Mouse (Mus musculus) Patski (cell line): ENCODE data around the gene Olfr1358. TPM values are rescaled to one million over a fixed set of nuclear protein-coding genes. Genes with fewer than 3 reads are reported as not detected.
A peak's percentile ranks its signal among the peaks of the same experiment; 100 is the strongest.
"Not testable (repeated sequence)": the region's sequence is repeated elsewhere in the genome, so short reads cannot be mapped to it uniquely, and the experiment has no call there.

Source experiments
- ATAC-seq: fragments of 100-300 bp; one replicate; pipeline ENCODE4 v1.8.0; 2021
- CTCF ChIA-PET: fragments of 350-600 bp; sonication (Branson Sonifier 250); formaldehyde crosslinking; loops from one replicate; lab custom pipeline; 2022; ENCODE audit warnings: inconsistent platforms; lab: Charles Lee
- POLR2A ChIA-PET: fragments of 350-600 bp; sonication (Branson Sonifier 250); formaldehyde crosslinking; loops from one replicate; lab custom pipeline; 2022; ENCODE audit warnings: antibody characterized with exemption, inconsistent platforms; lab: Charles Lee
- DNase-seq: peaks from one replicate; pipeline ENCODE4 v3.0.0-alpha.2; 2011; ENCODE audit warnings: low read depth, low spot score
- H3K27me3 ChIP-seq: fragments of 371-371 bp; one replicate; pipeline ENCODE4 v1.5.1; 2021
- CTCF ChIP-seq: fragments of 100-300 bp; IDR thresholded peaks from one replicate; pipeline ENCODE4 v1.5.1; 2021
- in situ Hi-C: fragments of 300-500 bp; cut with MboI; formaldehyde crosslinking; loops from 3 replicates; pipeline ENCODE4 v1.11.1; 2018; ENCODE audit warnings: low pct_unique_long_range_greater_than_20kb, mixed read lengths
- polyA plus RNA-seq: library from polyadenylated mRNA; unstranded; gene quantifications from one replicate; pipeline ENCODE4 v1.2.3, GENCODE M21; 2021

The Olfr1358 gene
- polyA plus RNA-seq = not detected

DNA sequence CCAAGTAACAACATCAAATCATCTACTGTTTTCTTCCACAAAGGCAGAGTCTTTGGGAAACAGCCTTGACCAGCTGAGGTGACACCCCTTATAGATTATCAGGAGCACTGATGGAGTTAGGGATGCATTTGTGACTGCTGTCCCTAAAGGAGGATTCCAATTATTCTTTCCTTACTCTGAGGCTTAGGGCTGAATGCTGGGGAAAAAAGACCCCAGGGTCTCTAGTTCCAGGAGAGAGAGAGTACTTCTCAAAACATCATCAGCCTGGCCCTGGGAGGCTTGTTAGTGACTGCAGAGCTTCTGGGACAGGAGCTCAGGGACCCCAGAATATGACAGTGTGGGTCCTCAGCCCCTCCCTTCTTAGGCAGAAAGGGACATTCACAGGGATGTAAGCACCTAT, at the start of gene Olfr1358:
Gene Olfr1358, plus strand, starts transcription at position 301 of the 400 bp plus-strand sequence.
- no peak for ATAC-seq
- H3K27me3 ChIP-seq = peaks cover 16% of the 10 kb centered on the region
- CTCF ChIA-PET = no interaction called here
- in situ Hi-C loops = no loop called here
- no peak for TF ChIP-seq CTCF
- POLR2A ChIA-PET = no interaction called here
- no peak for DNase-seq

GRCm38 (mm10) chr10:78467761-78468310, 49.4 kb upstream of the Olfr1358 start:
- no peaks in the 10 kb centered on the region for H3K27me3 ChIP-seq
- CTCF ChIA-PET = no interaction called here
- POLR2A ChIA-PET = no interaction called here
- no peak for TF ChIP-seq CTCF
- DNase-seq = no peak
- ATAC-seq = no peak
- in situ Hi-C loops = no loop called here

- peak; percentile 59 for ATAC-seq
- no peak for TF ChIP-seq CTCF
- POLR2A ChIA-PET = no interaction called here
- in situ Hi-C loops = no loop called here
- no peak for DNase-seq
- CTCF ChIA-PET = interaction anchor here (1.1 kb wide), 1 partner anchor 9 kb away, joined by 3 read pairs; no protein-coding TSS in a partner anchor
- no peaks in the 10 kb centered on the region for H3K27me3 ChIP-seq
These were observed 46.5 kb upstream of the Olfr1358 start for GRCm38 (mm10) chr10:78470582-78471313.

DNA sequence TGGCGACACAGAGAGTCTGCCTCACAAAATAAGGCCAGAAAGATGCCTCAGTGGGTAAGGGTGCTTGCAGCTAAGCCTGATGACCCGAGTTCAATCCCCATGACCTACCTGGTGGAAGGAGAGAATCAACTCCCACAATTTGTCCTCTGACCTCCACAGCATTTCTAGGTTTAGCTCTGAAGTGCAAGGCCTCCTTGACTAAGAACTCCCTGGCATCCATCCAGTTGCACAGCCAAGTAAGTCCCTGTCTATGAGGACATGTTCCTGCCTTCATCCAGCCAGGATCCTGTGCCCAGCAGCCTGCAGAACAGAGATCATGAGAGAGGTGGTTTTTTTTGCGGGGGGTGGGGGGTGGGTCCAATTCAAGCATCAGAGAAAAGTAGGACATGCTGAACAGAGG, 45.2 kb upstream of the Olfr1358 start:
- no peaks in the 10 kb centered on the region for H3K27me3 ChIP-seq
- DNase-seq = no peak
- in situ Hi-C loops = no loop called here
- TF ChIP-seq CTCF = no peak
- POLR2A ChIA-PET = no interaction called here
- no peak for ATAC-seq
- CTCF ChIA-PET = no interaction called here

- CTCF ChIA-PET = interaction anchor here (0.9 kb wide), 1 partner anchor 10 kb away, joined by 3 read pairs; no protein-coding TSS in a partner anchor
- in situ Hi-C loops = no loop called here
- H3K27me3 ChIP-seq = no peaks in the 10 kb centered on the region
- no peak for TF ChIP-seq CTCF
- no peak for ATAC-seq
- no peak for DNase-seq
- POLR2A ChIA-PET = no interaction called here
These were observed 43.8 kb upstream of the Olfr1358 start for GRCm38 (mm10) chr10:78473434-78473833.

DNA sequence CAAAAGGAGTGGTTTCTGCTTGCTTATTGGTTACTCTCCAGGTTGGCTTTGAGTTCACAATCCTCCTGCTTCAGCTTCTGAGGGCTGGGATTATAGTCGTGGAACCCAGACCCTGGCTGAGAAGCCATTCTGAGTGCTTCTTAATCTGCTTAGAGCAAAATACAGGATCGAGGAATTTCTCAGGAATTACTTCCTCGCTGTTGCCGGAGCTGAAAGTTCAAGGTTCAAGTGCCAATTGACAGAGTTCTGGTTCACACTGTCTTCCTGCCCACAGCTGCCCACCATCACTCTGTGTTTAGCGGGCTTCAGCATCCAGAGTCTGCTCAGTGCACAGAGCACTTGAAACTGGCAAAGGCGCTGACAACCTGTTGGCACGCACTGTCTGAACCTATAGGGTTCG, 42.5 kb upstream of the Olfr1358 start:
- no peak for TF ChIP-seq CTCF
- POLR2A ChIA-PET = interaction anchor here (0.5 to 0.7 kb wide), 2 partner anchors 139 to 617 kb away, joined by 3 to 5 read pairs; no protein-coding TSS in a partner anchor
- no peaks in the 10 kb centered on the region for H3K27me3 ChIP-seq
- in situ Hi-C loops = no loop called here
- ATAC-seq (no peak), DNase-seq (no peak)
- CTCF ChIA-PET = no interaction called here

DNA sequence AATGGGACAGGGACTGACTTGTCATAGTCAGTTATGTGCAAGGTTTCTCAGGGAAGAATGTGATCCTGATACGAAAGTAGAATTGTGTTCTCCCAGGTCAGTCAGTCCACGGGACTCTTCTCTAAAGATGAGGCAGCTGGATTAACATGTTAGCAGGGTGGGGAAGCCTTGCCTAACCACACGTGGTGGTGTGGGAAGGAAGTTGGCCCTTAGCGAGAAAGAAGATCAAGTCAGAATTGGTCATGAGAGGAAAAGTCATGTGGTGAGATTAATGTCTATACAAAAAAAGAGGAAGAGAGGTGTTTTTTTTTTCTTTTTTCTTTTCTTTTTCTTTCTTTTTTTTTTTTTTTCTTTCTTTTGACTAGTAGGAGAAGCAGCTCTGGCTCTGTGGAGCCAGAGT, 40.4 kb upstream of the Olfr1358 start:
- POLR2A ChIA-PET = no interaction called here
- CTCF ChIA-PET = interaction anchor here (0.8 kb wide), 1 partner anchor 12 kb away, joined by 3 read pairs; the partner anchor contains the start of gene Pdxk
- ATAC-seq (no peak), DNase-seq (no peak)
- H3K27me3 ChIP-seq = no peaks in the 10 kb centered on the region
- in situ Hi-C loops = no loop called here
- TF ChIP-seq CTCF = no peak

DNA sequence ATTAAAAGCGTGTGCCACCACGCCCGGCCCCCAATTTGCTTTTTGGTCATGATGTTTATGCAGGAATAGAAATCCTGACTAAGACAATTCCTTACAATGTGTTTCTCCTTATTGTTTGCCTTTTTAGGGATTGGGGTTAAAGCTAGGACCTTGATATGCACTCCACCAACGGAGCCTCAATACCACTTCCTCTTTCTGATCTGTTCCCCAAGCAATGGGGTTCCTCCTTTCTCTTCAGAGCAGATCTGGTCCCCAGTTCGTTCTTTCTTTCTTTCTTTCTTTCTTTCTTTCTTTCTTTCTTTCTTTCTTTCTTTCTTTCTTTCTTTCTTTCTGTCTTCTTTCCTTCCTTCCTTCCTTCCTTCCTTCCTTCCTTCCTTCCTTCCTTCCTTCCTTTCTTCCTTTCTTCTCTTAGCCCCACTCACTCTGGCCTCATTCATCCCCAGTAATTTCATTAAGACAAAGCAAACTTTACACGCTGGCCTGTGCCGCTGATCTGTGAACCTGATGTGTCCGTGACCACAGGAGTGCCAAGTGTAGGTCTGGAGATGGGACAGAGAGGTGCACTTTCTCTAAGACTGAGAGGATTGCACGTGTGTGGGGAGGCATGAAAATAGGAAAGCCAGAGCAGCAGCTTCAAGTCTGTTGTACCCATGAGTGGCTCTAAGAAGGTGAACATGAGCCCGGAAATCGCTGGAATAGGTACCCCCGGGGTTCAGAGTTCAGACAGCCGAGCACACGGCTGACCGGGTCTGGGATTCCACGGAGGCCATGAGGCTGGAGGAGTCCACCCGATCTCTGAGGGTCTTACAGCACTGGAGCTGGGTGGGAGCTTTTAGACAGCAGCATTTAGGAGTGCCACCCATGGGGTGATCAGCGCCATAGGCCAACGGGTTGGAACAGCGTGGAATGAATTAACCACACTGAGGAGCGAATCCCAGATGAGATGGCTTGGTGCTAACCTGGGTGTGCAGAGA, 36.0 kb upstream of the Olfr1358 start:
- CTCF ChIA-PET = no interaction called here
- TF ChIP-seq CTCF = no peak
- DNase-seq = no peak
- no peak for ATAC-seq
- H3K27me3 ChIP-seq = no peaks in the 10 kb centered on the region
- POLR2A ChIA-PET = no interaction called here
- in situ Hi-C loops = no loop called here

DNA sequence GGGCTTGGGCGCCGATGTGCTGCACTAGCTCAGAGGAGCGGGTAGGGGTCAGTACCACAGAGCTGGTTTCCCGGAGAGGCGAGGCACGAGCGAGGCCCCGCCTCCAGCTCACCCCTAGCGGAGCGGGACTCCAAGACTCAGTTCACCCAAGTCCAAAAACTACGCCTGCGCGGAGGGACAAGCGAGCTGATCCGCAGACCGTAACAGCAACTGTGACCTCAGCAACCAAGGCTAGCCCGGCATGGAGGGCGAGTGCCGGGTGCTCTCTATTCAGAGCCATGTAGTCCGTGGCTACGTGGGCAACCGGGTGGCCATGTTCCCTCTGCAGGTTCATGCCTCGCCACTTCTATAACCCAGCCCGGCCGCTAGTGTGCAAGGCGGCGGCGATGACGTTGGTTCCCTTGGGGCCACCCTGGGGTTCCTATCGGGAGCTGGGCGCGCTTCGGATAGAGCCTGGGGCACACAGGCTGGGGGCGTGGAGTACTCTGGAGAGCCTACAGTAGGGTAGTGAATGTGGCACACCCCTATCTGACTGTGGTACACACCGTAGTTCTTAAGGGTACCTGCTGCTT, 35.2 kb upstream of the Olfr1358 start:
- no peak for ATAC-seq
- in situ Hi-C loops = no loop called here
- no peak for TF ChIP-seq CTCF
- H3K27me3 ChIP-seq = no peaks in the 10 kb centered on the region
- no peak for DNase-seq
- ChIA-PET POLR2A (no interaction called here), CTCF (no interaction called here)

DNA sequence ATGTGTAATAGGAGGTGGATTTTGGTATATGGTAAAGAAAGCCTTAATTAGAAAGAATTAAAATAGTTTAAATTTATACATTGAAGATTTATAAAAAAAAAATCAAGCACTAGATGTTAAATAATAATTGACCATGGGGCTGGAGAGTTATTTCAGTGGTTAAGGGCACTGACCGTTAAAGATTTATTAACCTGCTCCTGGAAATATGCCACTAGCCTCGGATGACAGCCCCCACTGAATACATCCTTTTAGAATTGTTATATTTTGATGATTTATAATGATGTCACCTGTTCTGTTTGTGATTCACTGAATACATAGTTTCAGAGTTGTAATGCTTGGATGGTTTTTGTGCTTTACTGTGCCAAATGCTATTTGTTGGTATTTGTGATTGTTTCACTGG, 31.9 kb upstream of the Olfr1358 start:
- CTCF ChIA-PET, H3K27me3 ChIP-seq, in situ Hi-C loops, ATAC-seq, DNase-seq, POLR2A ChIA-PET: not testable (repeated sequence)
